Mouse (Mus musculus) neural tube, embryonic 12.5 days (tissue): Measurements from ENCODE around the gene Dclk2. TPM values are rescaled to one million over a fixed set of nuclear protein-coding genes. Genes with fewer than 3 reads are reported as not detected.

Experiments used
- ATAC-seq: fragments of 200-750 bp; cut with Nextera tagmentation; 2 replicates; pipeline ENCODE4 v1.8.0; 2017; ENCODE audit warnings: low read depth, mild to moderate bottlenecking, moderate TSS enrichment, moderate library complexity; ENCODE audit not compliant: low FRiP score
- H3K27ac ChIP-seq: fragments of 300-500 bp; sonication (generic); 2 replicates; pipeline ENCODE4 v1.5.1; 2016
- H3K27me3 ChIP-seq: fragments of 300-500 bp; sonication (generic); replicated peaks from 2 replicates; pipeline ENCODE4 v1.6.1; 2016; ENCODE audit warnings: mild to moderate bottlenecking
- H3K36me3 ChIP-seq: fragments of 300-500 bp; sonication (generic); 2 replicates; pipeline ENCODE4 v1.6.1; 2016; ENCODE audit warnings: mild to moderate bottlenecking
- H3K4me1 ChIP-seq: fragments of 300-500 bp; sonication (generic); 2 replicates; pipeline ENCODE4 v1.6.1; 2016
- H3K4me2 ChIP-seq: fragments of 300-500 bp; sonication (generic); replicated peaks from 2 replicates; pipeline ENCODE4 v1.6.1; 2016; ENCODE audit warnings: mild to moderate bottlenecking
- H3K4me3 ChIP-seq: fragments of 300-500 bp; sonication (generic); 2 replicates; pipeline ENCODE4 v1.5.1; 2016
- H3K9ac ChIP-seq: fragments of 300-500 bp; sonication (generic); 2 replicates; pipeline ENCODE4 v1.6.1; 2016; ENCODE audit warnings: mild to moderate bottlenecking
- H3K9me3 ChIP-seq: fragments of 300-500 bp; sonication (generic); 2 replicates; pipeline ENCODE4 v1.6.1; 2016; ENCODE audit warnings: mild to moderate bottlenecking
- WGBS: fragments of 180-500 bp; shearing (Covaris S2); methylation state at CpG from one replicate; pipeline ENCODE4 v1.1.7; 2016; 5-methylcytosine and 5-hydroxymethylcytosine counted together
- polyA plus RNA-seq: library from polyadenylated mRNA; unstranded; fragments of >200 nt; fragmentation: Nextera tagmentation; extraction: Ambion mirVana; gene quantifications from 2 replicates; pipeline ENCODE4 v1.2.1, GENCODE M21; 2016

Gene Dclk2
- 66.2 and 67.0 TPM in 2 replicates for polyA plus RNA-seq

GRCm38 (mm10) chr3:86920343-86921083 lies at the start of gene Dclk2:
TSS of gene Dclk2 (minus strand) at chr3:86920852.
- Histone ChIP-seq H3K36me3 (peaks cover 10% of the 10 kb centered on the region), H3K27me3 (no peaks in the 10 kb centered on the region), H3K4me3 (peak within 1 kb of the TSS; percentile 79), H3K4me1 (peaks cover 28% of the 10 kb centered on the region), H3K9ac (peak within 1 kb of the TSS; percentile 89), H3K27ac (peak within 1 kb of the TSS; percentile 86), H3K4me2 (peak within 1 kb of the TSS; percentile 79), H3K9me3 (no peaks in the 10 kb centered on the region)
- ATAC-seq: peak; percentile 90
- WGBS: under 1% methylated on average over 83 of the region's 91 CpGs

GRCm38 (mm10) chr3:86962665-86963435 lies 42.2 kb upstream of the Dclk2 start:
- no peaks in the 10 kb centered on the region for H3K4me1 ChIP-seq
- no peak overlapping the region for H3K9ac ChIP-seq
- no peak overlapping the region for H3K27ac ChIP-seq
- H3K36me3 ChIP-seq: no peaks in the 10 kb centered on the region
- 88% methylated on average over 17 of the region's 17 CpGs for WGBS
- no peak overlapping the region for H3K4me2 ChIP-seq
- H3K9me3 ChIP-seq: no peaks in the 10 kb centered on the region
- H3K4me3 ChIP-seq: no peak overlapping the region
- ATAC-seq: no peak
- H3K27me3 ChIP-seq: no peaks in the 10 kb centered on the region

GRCm38 (mm10) chr3:86961395-86961669 lies 40.7 kb upstream of the Dclk2 start:
- Histone ChIP-seq H3K4me2 (no peak overlapping the region), H3K4me3 (no peak overlapping the region), H3K27ac (no peak overlapping the region), H3K36me3 (no peaks in the 10 kb centered on the region), H3K4me1 (no peaks in the 10 kb centered on the region), H3K9me3 (no peaks in the 10 kb centered on the region), H3K27me3 (no peaks in the 10 kb centered on the region), H3K9ac (no peak overlapping the region)
- ATAC-seq: no peak
- 93% methylated on average over 2 of the region's 2 CpGs for WGBS

GRCm38 (mm10) chr3:86960656-86961394 lies 40.2 kb upstream of the Dclk2 start:
- Histone ChIP-seq H3K9ac (no peak overlapping the region), H3K27ac (no peak overlapping the region), H3K36me3 (no peaks in the 10 kb centered on the region), H3K4me2 (no peak overlapping the region), H3K4me1 (no peaks in the 10 kb centered on the region), H3K4me3 (no peak overlapping the region), H3K27me3 (no peaks in the 10 kb centered on the region), H3K9me3 (no peaks in the 10 kb centered on the region)
- WGBS: 90% methylated on average over 17 of the region's 17 CpGs
- no peak for ATAC-seq

- Histone ChIP-seq H3K9me3 (0 out of 2 replicates have a peak, but pooled peaks cover 2% of the 10 kb centered on the region), H3K4me3 (no peak overlapping the region), H3K27me3 (no peaks in the 10 kb centered on the region), H3K4me1 (no peaks in the 10 kb centered on the region), H3K27ac (no peak overlapping the region), H3K9ac (no peak overlapping the region), H3K36me3 (no peaks in the 10 kb centered on the region), H3K4me2 (no peak overlapping the region)
- ATAC-seq: no peak
- 91% methylated on average over 7 of the region's 7 CpGs for WGBS
Measured at GRCm38 (mm10) chr3:86959088-86959487, 38.4 kb upstream of the Dclk2 start.

GRCm38 (mm10) chr3:86955376-86955775 lies 34.7 kb upstream of the Dclk2 start:
- Histone ChIP-seq H3K27me3 (no peaks in the 10 kb centered on the region), H3K4me3 (no peak overlapping the region), H3K4me1 (no peaks in the 10 kb centered on the region), H3K9me3 (peaks cover 8% of the 10 kb centered on the region; the same call in 1 of the 2 replicates), H3K27ac (no peak overlapping the region), H3K9ac (no peak overlapping the region), H3K36me3 (no peaks in the 10 kb centered on the region; the same call in 1 of the 2 replicates), H3K4me2 (no peak overlapping the region)
- 7% methylated on average over 4 of the region's 4 CpGs for WGBS
- no peak for ATAC-seq

GRCm38 (mm10) chr3:86954521-86954920 lies 33.9 kb upstream of the Dclk2 start:
- no peak overlapping the region for H3K27ac ChIP-seq
- no peak for ATAC-seq
- 26% methylated on average over 1 of the region's 1 CpGs for WGBS

GRCm38 (mm10) chr3:86953819-86954218 lies 33.2 kb upstream of the Dclk2 start:
- Histone ChIP-seq H3K4me2 (no peak overlapping the region), H3K36me3 (no peaks in the 10 kb centered on the region; the same call in 1 of the 2 replicates), H3K4me3 (no peak overlapping the region), H3K4me1 (no peaks in the 10 kb centered on the region), H3K27me3 (no peaks in the 10 kb centered on the region), H3K9me3 (peaks cover 8% of the 10 kb centered on the region; the same call in 1 of the 2 replicates), H3K9ac (no peak overlapping the region), H3K27ac (no peak overlapping the region)
- 90% methylated on average over 4 of the region's 4 CpGs for WGBS
- no peak for ATAC-seq

More at GRCm38 (mm10) chr3:86954521-86954920, 33.9 kb upstream of the Dclk2 start:
- H3K27me3 ChIP-seq: no peaks in the 10 kb centered on the region
- peaks cover 8% of the 10 kb centered on the region; the same call in 1 of the 2 replicates for H3K9me3 ChIP-seq
- no peaks in the 10 kb centered on the region for H3K4me1 ChIP-seq
- H3K9ac ChIP-seq: no peak overlapping the region
- H3K4me2 ChIP-seq: no peak overlapping the region
- H3K4me3 ChIP-seq: no peak overlapping the region
- H3K36me3 ChIP-seq: no peaks in the 10 kb centered on the region; the same call in 1 of the 2 replicates

GRCm38 (mm10) chr3:86950652-86951051 lies 30.0 kb upstream of the Dclk2 start:
- no peak for ATAC-seq
- Histone ChIP-seq H3K27ac (no peak overlapping the region), H3K9me3 (peaks cover 8% of the 10 kb centered on the region; the same call in 1 of the 2 replicates), H3K27me3 (no peaks in the 10 kb centered on the region), H3K4me1 (no peaks in the 10 kb centered on the region), H3K4me2 (no peak overlapping the region), H3K9ac (no peak overlapping the region), H3K36me3 (no peaks in the 10 kb centered on the region; the same call in 1 of the 2 replicates), H3K4me3 (no peak overlapping the region)
- 32% methylated on average over 2 of the region's 2 CpGs for WGBS

GRCm38 (mm10) chr3:86936254-86936836 lies 15.7 kb upstream of the Dclk2 start:
- Histone ChIP-seq H3K36me3 (no peaks in the 10 kb centered on the region), H3K4me1 (no peaks in the 10 kb centered on the region; the same call in 1 of the 2 replicates), H3K27ac (no peak overlapping the region), H3K9me3 (no peaks in the 10 kb centered on the region), H3K4me3 (no peak overlapping the region), H3K4me2 (no peak overlapping the region), H3K27me3 (no peaks in the 10 kb centered on the region), H3K9ac (no peak overlapping the region)
- peak; percentile 79; the same call in 1 of the 2 replicates for ATAC-seq
- 9% methylated on average over 2 of the region's 2 CpGs for WGBS

- Histone ChIP-seq H3K36me3 (no peaks in the 10 kb centered on the region), H3K4me2 (no peak overlapping the region), H3K27ac (no peak overlapping the region), H3K9me3 (no peaks in the 10 kb centered on the region), H3K9ac (no peak overlapping the region), H3K4me1 (no peaks in the 10 kb centered on the region; the same call in 1 of the 2 replicates), H3K4me3 (no peak overlapping the region), H3K27me3 (no peaks in the 10 kb centered on the region)
- WGBS: 87% methylated on average over 7 of the region's 7 CpGs
- no peak for ATAC-seq
Measured at GRCm38 (mm10) chr3:86933446-86933845, 12.8 kb upstream of the Dclk2 start.
